ENCODE assay signal across 16 mouse cellular contexts in the genomic region with DNA sequence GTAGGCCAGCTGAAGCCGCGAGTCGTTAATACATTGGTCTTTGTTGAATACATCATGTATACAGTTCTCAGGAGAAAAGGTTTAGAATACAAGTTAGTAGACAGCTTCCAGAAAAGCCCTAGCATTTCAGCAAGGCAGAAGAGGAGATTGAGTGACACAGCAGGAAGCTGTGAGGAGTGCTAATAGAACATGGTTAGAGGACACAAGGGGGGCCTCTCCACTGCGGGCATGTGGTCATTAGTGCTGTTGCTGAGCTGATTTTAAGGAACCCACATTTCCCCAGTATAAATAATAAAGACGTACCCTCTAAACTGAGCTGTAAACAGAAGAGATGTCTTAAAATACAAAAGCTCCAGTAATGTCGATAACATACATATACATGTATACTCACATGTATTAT. TPM values are rescaled to one million over a fixed set of nuclear protein-coding genes. Genes with fewer than 3 reads are reported as not detected.
DNase-seq lines count a peak whose midpoint lies in the region; ATAC-seq and TF ChIP-seq lines count a peak whose summit lies in the region.
"Had no signal": no experiment of that assay in that cellular context is flagged by ENCODE, and none has a peak within 500 bp of the region (broad histone marks: within the 10 kb centered on the region; RNA-seq: fewer than 3 reads in every experiment).

No protein-coding gene starts in this region.

- no peak for TF ChIP-seq CTCF in thymus, adult 2 months (IDR thresholded peaks at IDR 0.05; ENCODE audit: borderline replicate concordance, control insufficient read depth, extremely low read depth, insufficient read depth, low read length, poor library complexity)

- no peak for TF ChIP-seq POLR2A in thymus, adult 2 months (IDR thresholded peaks at IDR 0.05; ENCODE audit: control insufficient read depth, extremely low read depth, insufficient read depth, low read length, poor library complexity)

- DNase-seq in adrenal gland, postnatal 25 days, result peak; percentile 12
- DNase-seq in adrenal gland, adult 2 months, result no peak
- peak; percentile 27 for DNase-seq in gastrocnemius, postnatal 10 days
- DNase-seq in gastrocnemius, postnatal 25 days, result no peak
- DNase-seq in left cerebral cortex, postnatal 4 days, result peak; percentile 11
- no peak for DNase-seq in left cerebral cortex, postnatal 14 days (ENCODE audit: low spot score in 2 of 2)
- DNase-seq in thymus, adult 2 months, result no peak
- DNase-seq: heart, adult 18-20 months had no signal

- H3K36me3 ChIP-seq in thymus, adult 2 months (ENCODE audit: control insufficient read depth, insufficient read depth, low read length), result no peaks in the 10 kb centered on the region
- H3K36me3 ChIP-seq: embryonic facial prominence, embryonic 10.5 days had no signal

- ATAC-seq in granulocyte monocyte progenitor cell, adult 5-6 weeks (replicated peaks; ENCODE audit: poor library complexity, severe bottlenecking), result peak; percentile 50; the same call in 1 of the 2 replicates
- ATAC-seq: Patski had no signal

- H3K4me1 ChIP-seq in thymus, adult 2 months (replicated peaks; ENCODE audit: control insufficient read depth, insufficient read depth, low read length), result no peaks in the 10 kb centered on the region
- H3K4me1 ChIP-seq: embryonic facial prominence, embryonic 10.5 days had no signal

- H3K4me3 ChIP-seq in thymus, adult 2 months (ENCODE audit: control insufficient read depth, insufficient read depth, low read length), result no peak overlapping the region
- H3K4me3 ChIP-seq: embryonic facial prominence, embryonic 10.5 days had no signal

- no peaks in the 10 kb centered on the region for H3K27me3 ChIP-seq in thymus, adult 2 months (ENCODE audit: control insufficient read depth, insufficient read depth, low read length)

- intact Hi-C loops in left cerebral cortex, postnatal 4 days (cut with DNase I), result no loop called here
- intact Hi-C loops in left cerebral cortex, postnatal 14 days (cut with DNase I), result no loop called here

- WGBS in thymus, adult 2 months, result 62% methylated on average over 6 of the region's 6 CpGs

- H3K27ac ChIP-seq in thymus, adult 2 months (ENCODE audit: control insufficient read depth, insufficient read depth, low read length), result no peak overlapping the region
- H3K27ac ChIP-seq: embryonic facial prominence, embryonic 10.5 days had no signal

RNA-seq across cellular contexts. Expression of a gene that starts 51.5 kb away (rescaled TPM):
- total RNA-seq in adrenal gland, postnatal 25 days (2021), result not detected in 2 replicates
- not detected for total RNA-seq in adrenal gland, adult 2 months (2021)
- polyA plus RNA-seq in adrenal gland, adult 2 months (2012; rRNA removed), result not detected in 2 replicates
- total RNA-seq in gastrocnemius, postnatal 10 days (2021), result under 1 TPM in 1 of 2 experiments, not detected in 1; 0.12 TPM
- total RNA-seq in gastrocnemius, postnatal 25 days (2021), result not detected
- total RNA-seq in left cerebral cortex, postnatal 4 days (2021), result not detected
- under 1 TPM in 1 of 2 experiments, not detected in 1; 0.18 TPM for total RNA-seq in left cerebral cortex, postnatal 14 days (2021)
- not detected in 2 replicates for total RNA-seq in granulocyte monocyte progenitor cell, adult 5-6 weeks (2014; fragmentation: Nextera tagmentation)
- not detected in 2 replicates for total RNA-seq in granulocyte monocyte progenitor cell, adult 5-6 weeks (2017)
- polyA plus RNA-seq in thymus, adult 2 months (2012; rRNA removed), result not detected in 2 replicates
- polyA plus RNA-seq: embryonic facial prominence, embryonic 10.5 days; heart, postnatal 0 days; kidney, embryonic 14.5 days; limb, embryonic 14.5 days; neural tube, embryonic 14.5 days; Patski; stomach, embryonic 16.5 days had no signal

RNA-seq across cellular contexts. Expression of a gene that starts 59.2 kb away (rescaled TPM):
- 8.7 and 10.5 TPM in 2 replicates for total RNA-seq in adrenal gland, postnatal 25 days (2021)
- total RNA-seq in adrenal gland, adult 2 months (2021), result 10 to 100 TPM; 17.3 to 44.1 TPM
- polyA plus RNA-seq in adrenal gland, adult 2 months (2012; rRNA removed), result 0.68 and 2.6 TPM in 2 replicates
- total RNA-seq in gastrocnemius, postnatal 10 days (2021), result 10 to 100 TPM; 14.2 to 16.7 TPM
- total RNA-seq in gastrocnemius, postnatal 25 days (2021), result 10 to 100 TPM; 20.3 to 20.6 TPM
- total RNA-seq in left cerebral cortex, postnatal 4 days (2021), result 10 to 100 TPM in 1 of 2 experiments, 1 to 10 TPM in 1; 9.9 to 11.6 TPM
- total RNA-seq in left cerebral cortex, postnatal 14 days (2021), result 10 to 100 TPM; 33.4 to 38.9 TPM
- total RNA-seq in granulocyte monocyte progenitor cell, adult 5-6 weeks (2014; fragmentation: Nextera tagmentation), result 29.6 and 42.3 TPM in 2 replicates
- 45.2 and 58.2 TPM in 2 replicates for total RNA-seq in granulocyte monocyte progenitor cell, adult 5-6 weeks (2017)
- 1.8 and 2.3 TPM in 2 replicates for polyA plus RNA-seq in thymus, adult 2 months (2012; rRNA removed)

Comparison
In these comparisons a context has a peak if more than half of its experiments do, and no peak if none do; other contexts are left out.
1. DNase-seq: peak in adrenal gland, postnatal 25 days (single experiment), gastrocnemius, postnatal 10 days (single experiment) and left cerebral cortex, postnatal 4 days (single experiment); none in adrenal gland, adult 2 months (single experiment), gastrocnemius, postnatal 25 days (single experiment), left cerebral cortex, postnatal 14 days (0 of 2) and thymus, adult 2 months (single experiment).